Mouse (Mus musculus): ENCODE measurements around the gene Rhox3g.
"Not testable (repeated sequence)": the region's sequence is repeated elsewhere in the genome, so short reads cannot be mapped to it uniquely, and the experiment has no call there.

The Rhox3g gene

DNA sequence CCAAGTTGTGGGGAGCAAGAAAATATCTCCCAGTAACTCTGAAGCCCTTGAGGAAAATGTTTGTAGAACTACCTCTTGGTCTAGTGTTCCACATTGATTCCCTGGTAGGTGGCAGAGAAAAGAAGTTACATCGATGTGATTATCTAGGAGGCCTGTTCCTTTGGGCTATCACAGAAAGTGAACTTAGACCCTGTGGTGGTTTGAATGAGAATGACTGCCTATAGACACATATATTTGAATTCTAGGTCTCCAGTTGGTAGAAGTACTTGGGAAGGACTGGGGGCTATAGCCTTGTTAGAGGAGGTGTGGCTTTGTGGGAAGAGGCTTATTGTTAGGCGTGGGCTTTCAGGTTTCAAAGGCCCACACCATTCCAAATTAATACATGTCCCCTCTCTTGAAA lies at the start of gene Rhox3g:
TSS of gene Rhox3g (minus strand) at position 101 of the 400 bp plus-strand sequence.
- DNase-seq (ENCODE audit: low spot score in 2 of 2), result not testable (repeated sequence)

DNA sequence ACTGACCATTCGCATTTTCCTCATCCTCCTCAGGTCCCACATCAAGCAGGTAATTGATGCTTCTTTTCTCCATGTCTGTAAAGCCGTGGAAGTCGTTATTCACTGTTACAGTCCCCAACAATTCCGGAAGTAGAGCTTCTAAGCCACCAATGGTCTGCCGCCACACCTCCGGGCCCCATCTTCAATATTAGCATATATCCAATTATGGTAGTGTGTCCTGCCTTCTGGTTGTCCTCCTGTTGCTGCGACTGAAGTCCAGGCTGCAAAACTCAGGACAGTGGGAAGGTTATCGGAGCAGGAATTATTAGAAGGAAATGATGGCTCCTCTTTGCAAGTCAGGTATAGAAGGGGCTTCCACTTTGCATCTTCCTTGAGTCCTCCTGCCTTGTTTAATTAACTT lies 44.8 kb upstream of the Rhox3g start, which contains the start of gene Rhox2h:
TSS of gene Rhox2h (minus strand) at position 101 of the 400 bp plus-strand sequence.
- DNase-seq (ENCODE audit: low spot score in 2 of 2), result not testable (repeated sequence)

GRCm38 (mm10) chrX:37668664-37669063 lies 40.3 kb upstream of the Rhox3g start, which contains the start of gene Rhox3h:
Gene Rhox3h, minus strand, starts transcription at chrX:37668764.
- not testable (repeated sequence) for DNase-seq (ENCODE audit: low spot score in 2 of 2)

DNA sequence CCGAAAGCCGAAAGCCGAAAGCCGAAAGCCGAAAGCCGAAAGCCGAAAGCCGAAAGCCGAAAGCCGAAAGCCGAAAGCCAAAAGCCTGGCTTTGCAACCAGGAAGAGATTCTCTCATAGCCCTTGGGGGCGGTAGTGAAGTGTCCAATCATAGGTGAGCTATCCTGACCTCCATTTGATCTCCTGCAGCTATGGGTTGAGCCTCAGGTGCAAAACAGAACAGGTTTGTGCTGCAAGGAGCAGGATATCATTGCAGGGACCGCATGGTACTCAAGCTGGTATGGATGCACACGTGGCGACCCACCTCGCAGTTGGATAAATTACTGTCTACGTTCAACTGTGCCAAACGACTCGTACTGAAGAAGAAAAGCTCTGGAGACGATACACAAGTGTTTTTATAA lies 22.8 kb upstream of the Rhox3g start, which contains the start of gene Rhox4g:
TSS of gene Rhox4g (minus strand) at position 101 of the 400 bp plus-strand sequence.
- not testable (repeated sequence) for DNase-seq (ENCODE audit: low spot score in 2 of 2)

DNA sequence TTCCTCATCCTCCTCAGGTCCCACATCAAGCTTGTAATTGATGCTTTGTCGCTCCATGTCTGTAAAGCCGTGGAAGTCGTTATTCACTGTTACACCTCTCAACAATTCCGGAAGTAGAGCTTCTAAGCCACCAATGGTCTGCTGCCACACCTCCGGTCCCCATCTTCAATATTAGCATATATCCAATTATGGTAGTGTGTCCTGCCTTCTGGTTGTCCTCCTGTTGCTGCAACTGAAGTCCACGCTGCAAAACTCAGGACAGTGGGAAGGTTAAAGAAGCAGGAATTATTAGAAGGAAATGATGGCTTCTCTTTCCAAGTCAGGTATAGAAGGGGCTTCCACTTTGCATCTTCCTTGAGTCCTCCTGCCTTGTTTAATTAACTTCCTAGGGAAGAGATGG lies 15.0 kb upstream of the Rhox3g start, which contains the start of gene Rhox2g:
TSS of gene Rhox2g (minus strand) at position 101 of the 400 bp plus-strand sequence.
- DNase-seq (ENCODE audit: low spot score in 2 of 2), result not testable (repeated sequence)

GRCm38 (mm10) chrX:37607604-37608003 lies 20.8 kb downstream of the Rhox3g start, which contains the start of gene Rhox4f:
Gene Rhox4f, minus strand, starts transcription at chrX:37607704.
- not testable (repeated sequence) for DNase-seq (ENCODE audit: low spot score in 2 of 2)

GRCm38 (mm10) chrX:37580692-37581091 lies 47.7 kb downstream of the Rhox3g start, which contains the start of gene Rhox3f:
Gene Rhox3f, plus strand, starts transcription at chrX:37580992.
- not testable (repeated sequence) for DNase-seq (ENCODE audit: low spot score in 2 of 2)
